Mouse (Mus musculus): ENCODE measurements around the gene Gm21209. TPM values are rescaled to one million over a fixed set of nuclear protein-coding genes. Genes with fewer than 3 reads are reported as not detected.
"Not testable (repeated sequence)": the region's sequence is repeated elsewhere in the genome, so short reads cannot be mapped to it uniquely, and the experiment has no call there.

Gm21209 gene
- total RNA-seq (2021) (not detected), polyA plus RNA-seq (2012; rRNA removed) (not detected in 2 replicates)
- long read RNA-seq = 0 reads

DNA sequence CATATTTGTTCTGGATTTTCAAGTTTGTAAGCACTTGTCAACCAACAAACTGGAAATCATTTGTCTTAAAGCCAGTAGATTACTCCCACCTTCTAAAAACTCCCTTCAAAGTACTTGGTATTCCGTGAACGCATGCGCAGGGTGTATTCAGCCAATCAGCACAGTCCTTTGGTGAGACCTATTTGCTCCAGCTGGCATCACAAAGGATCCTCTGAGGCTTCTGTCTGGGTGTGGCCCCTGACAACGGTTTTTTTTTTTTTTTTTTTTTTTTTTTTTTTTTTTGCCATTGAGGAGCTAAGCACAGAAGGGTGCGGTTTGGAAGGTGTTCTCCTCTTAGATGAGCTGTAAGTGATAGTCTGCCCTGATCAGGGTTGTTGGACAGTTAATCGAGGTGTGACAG is at the start of gene Gm21209:
TSS of gene Gm21209 (plus strand) at position 301 of the 400 bp plus-strand sequence.
- DNase-seq = not testable (repeated sequence)

Measured in adrenal gland, adult 2 months (tissue).